Mouse (Mus musculus): Measurements from ENCODE around the gene Sycp3.

DNA sequence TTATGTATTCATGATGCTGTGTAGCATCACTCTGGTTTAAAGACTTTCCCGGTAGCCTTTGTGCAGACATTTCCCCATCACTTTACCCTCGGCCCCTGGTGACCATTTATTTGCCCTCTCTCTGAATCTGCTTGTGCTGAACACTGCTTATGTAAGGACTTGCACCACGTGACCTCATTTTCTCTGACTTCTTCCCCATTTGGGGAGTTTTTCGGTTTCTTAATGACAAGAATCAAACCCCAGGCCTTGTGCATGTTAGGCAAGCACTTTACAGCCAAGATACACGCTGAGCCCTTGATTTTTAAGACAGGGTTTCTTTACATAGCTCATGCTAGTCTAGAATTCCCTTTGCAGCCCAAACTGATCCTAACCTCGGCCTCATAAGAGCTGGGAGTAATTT, 18.1 kb upstream of the Sycp3 start:
- no peak for TF ChIP-seq CTCF (IDR thresholded peaks at IDR 0.05; ENCODE audit: extremely low read depth, insufficient read depth, insufficient read length, insufficient replicate concordance)
- TF ChIP-seq POLR2A (IDR thresholded peaks at IDR 0.05; ENCODE audit: low read depth, low read length), result no peak

Data from spleen, adult 2 months (tissue).